Mouse (Mus musculus) forebrain, postnatal 0 days (tissue): Measurements from ENCODE around the gene Hist1h3h. TPM values are rescaled to one million over a fixed set of nuclear protein-coding genes. Genes with fewer than 3 reads are reported as not detected.
"Not testable (repeated sequence)": the region's sequence is repeated elsewhere in the genome, so short reads cannot be mapped to it uniquely, and the experiment has no call there.

Experiments used
- ATAC-seq: fragments of 200-750 bp; cut with Nextera tagmentation; 2 replicates; pipeline ENCODE4 v1.8.0; 2017; ENCODE audit warnings: mild to moderate bottlenecking, moderate library complexity
- DNase-seq: peaks from one replicate; pipeline ENCODE4 v3.0.0-alpha.2; 2015
- H3K27ac ChIP-seq: fragments of 300-500 bp; sonication (generic); 2 replicates; pipeline ENCODE4 v1.5.1; 2014; ENCODE audit warnings: low read depth, mild to moderate bottlenecking, antibody characterized with exemption, low read length, moderate library complexity, mixed read lengths
- H3K27me3 ChIP-seq: fragments of 300-500 bp; sonication (generic); 2 replicates; pipeline ENCODE4 v1.6.1; 2014; ENCODE audit warnings: mild to moderate bottlenecking, low read length, mixed read lengths; ENCODE audit not compliant: insufficient read depth
- H3K36me3 ChIP-seq: fragments of 300-500 bp; sonication (generic); 2 replicates; pipeline ENCODE4 v1.6.1; 2014; ENCODE audit warnings: mild to moderate bottlenecking, moderate library complexity; ENCODE audit not compliant: insufficient read depth
- H3K4me1 ChIP-seq: fragments of 300-500 bp; sonication (generic); 2 replicates; pipeline ENCODE4 v1.6.1; 2014; ENCODE audit warnings: antibody characterized with exemption; ENCODE audit not compliant: insufficient read depth
- H3K4me2 ChIP-seq: fragments of 300-500 bp; sonication (generic); 2 replicates; pipeline ENCODE4 v1.6.1; 2014; ENCODE audit warnings: low read depth, mild to moderate bottlenecking, moderate library complexity
- H3K4me3 ChIP-seq: fragments of 300-500 bp; sonication (generic); 2 replicates; pipeline ENCODE4 v1.5.1; 2014; ENCODE audit warnings: low read depth, low read length, mixed read lengths
- H3K9ac ChIP-seq: fragments of 300-500 bp; sonication (generic); 2 replicates; pipeline ENCODE4 v1.6.1; 2014; ENCODE audit warnings: mild to moderate bottlenecking
- H3K9me3 ChIP-seq: fragments of 300-500 bp; sonication (generic); 2 replicates; pipeline ENCODE4 v1.6.1; 2016; ENCODE audit warnings: low read length
- CTCF ChIP-seq: sonication (generic); IDR thresholded peaks from 2 replicates; pipeline ENCODE4 v1.5.1; 2016; ENCODE audit warnings: antibody characterized with exemption, control low read depth, low read depth
- WGBS: fragments of 180-500 bp; shearing (Covaris S2); extraction: QIAGEN DNeasy Blood & Tissue Kit; methylation state at CpG from one replicate; pipeline ENCODE4 v1.1.7; 2014; 5-methylcytosine and 5-hydroxymethylcytosine counted together
- polyA plus RNA-seq: library from polyadenylated mRNA; unstranded; fragments of >200 nt; fragmentation: Nextera tagmentation; extraction: Ambion mirVana; gene quantifications from 2 replicates; pipeline ENCODE4 v1.2.1, GENCODE M21; 2015
- total RNA-seq: library from RNA; depleted of rRNA; stranded (reverse); fragments of >200 nt; gene quantifications from 2 replicates; pipeline ENCODE4 v1.2.3, GENCODE M21; 2014; rRNA removed

Gene Hist1h3h
- total RNA-seq (277 and 308 TPM in 2 replicates), polyA plus RNA-seq (0.75 and 1.3 TPM in 2 replicates)

GRCm38 (mm10) chr13:21717397-21718357 lies at the start of gene Hist1h3h:
Gene Hist1h3h, plus strand, starts transcription at chr13:21717659.
- not testable (repeated sequence) for H3K9me3 ChIP-seq, H3K27me3 ChIP-seq, H3K36me3 ChIP-seq
- under 1% methylated on average over 27 of the region's 56 CpGs for WGBS
- DNase-seq (peak; percentile 96), ATAC-seq (peak; percentile 54)
- peak within 1 kb of the TSS; percentile 69 for H3K9ac ChIP-seq
- H3K4me1 ChIP-seq: peaks cover 21% of the 10 kb centered on the region
- peak within 1 kb of the TSS; percentile 77 for H3K4me2 ChIP-seq
- H3K4me3 ChIP-seq: peak within 1 kb of the TSS; percentile 47
- peak within 1 kb of the TSS; percentile 88 for H3K27ac ChIP-seq

DNA sequence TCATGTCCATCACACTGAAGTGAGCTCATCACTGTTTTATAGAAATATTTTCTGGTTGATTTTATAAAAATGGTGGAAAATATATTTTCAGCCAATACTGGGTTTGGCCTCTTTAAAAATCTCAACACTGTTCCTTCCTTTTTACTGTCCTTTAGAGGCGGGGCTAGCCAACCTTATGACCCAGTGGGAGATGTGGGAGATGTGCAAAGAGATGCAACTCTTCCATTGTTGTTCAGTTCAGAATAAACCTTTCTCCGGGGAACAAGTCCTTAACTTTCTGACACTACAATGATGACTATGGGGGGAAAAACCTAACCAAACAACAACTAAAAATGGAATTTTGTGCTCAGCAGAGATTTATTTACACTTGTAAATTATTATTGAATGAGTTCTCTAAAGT lies 40.2 kb upstream of the Hist1h3h start, which contains the start of gene Olfr1360:
Gene Olfr1360 (minus strand): TSS at position 101 of the 400 bp plus-strand sequence.
- ATAC-seq (no peak), DNase-seq (no peak)
- no peak within 1 kb of the TSS for H3K4me2 ChIP-seq
- TF ChIP-seq CTCF: no peak
- H3K4me1 ChIP-seq: no peaks in the 10 kb centered on the region
- no peak within 1 kb of the TSS for H3K4me3 ChIP-seq
- no peaks in the 10 kb centered on the region for H3K36me3 ChIP-seq
- 83% methylated on average over 2 of the region's 2 CpGs for WGBS
- H3K9me3 ChIP-seq: no peaks in the 10 kb centered on the region
- H3K27me3 ChIP-seq: no peaks in the 10 kb centered on the region
- H3K27ac ChIP-seq: no peak within 1 kb of the TSS
- H3K9ac ChIP-seq: no peak within 1 kb of the TSS

DNA sequence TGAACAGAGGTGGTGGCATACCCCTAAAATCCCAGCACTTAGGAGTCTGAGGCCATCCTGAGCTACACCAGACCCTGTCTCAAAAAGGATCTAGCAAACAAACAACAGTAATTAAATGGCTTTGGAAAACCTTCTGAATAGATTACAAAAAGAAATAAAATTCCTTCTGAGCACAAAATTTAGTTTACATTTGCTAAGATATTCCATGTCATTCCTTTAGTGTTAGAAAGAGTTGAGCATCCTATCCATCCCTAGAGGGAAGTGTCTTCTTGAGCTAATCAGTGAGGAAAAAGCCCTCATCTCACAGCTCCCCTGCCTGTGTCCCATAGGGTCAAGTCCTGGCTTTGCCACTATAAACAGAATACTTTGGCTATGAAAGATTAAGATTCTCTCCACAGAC lies 19.6 kb upstream of the Hist1h3h start, which contains the start of gene Olfr1359:
Gene Olfr1359 (plus strand): TSS at position 301 of the 400 bp plus-strand sequence.
- Histone ChIP-seq H3K4me1 (no peaks in the 10 kb centered on the region), H3K4me2 (no peak within 1 kb of the TSS), H3K4me3 (no peak within 1 kb of the TSS), H3K27ac (no peak within 1 kb of the TSS), H3K9ac (no peak within 1 kb of the TSS), H3K36me3 (no peaks in the 10 kb centered on the region), H3K27me3 (no peaks in the 10 kb centered on the region), H3K9me3 (no peaks in the 10 kb centered on the region)
- DNase-seq (no peak), ATAC-seq (no peak)
- no peak for TF ChIP-seq CTCF

- no peaks in the 10 kb centered on the region for H3K4me1 ChIP-seq
- no peak overlapping the region for H3K9ac ChIP-seq
- H3K4me3 ChIP-seq: no peak overlapping the region
- ATAC-seq: no peak
- H3K36me3 ChIP-seq: no peaks in the 10 kb centered on the region
- H3K27ac ChIP-seq: no peak overlapping the region
- 67% methylated on average over 4 of the region's 4 CpGs for WGBS
- no peak overlapping the region for H3K4me2 ChIP-seq
- DNase-seq: no peak
- no peak for TF ChIP-seq CTCF
- no peaks in the 10 kb centered on the region for H3K27me3 ChIP-seq
- no peaks in the 10 kb centered on the region for H3K9me3 ChIP-seq
These were observed 10.8 kb upstream of the Hist1h3h start for GRCm38 (mm10) chr13:21706669-21707068.

DNA sequence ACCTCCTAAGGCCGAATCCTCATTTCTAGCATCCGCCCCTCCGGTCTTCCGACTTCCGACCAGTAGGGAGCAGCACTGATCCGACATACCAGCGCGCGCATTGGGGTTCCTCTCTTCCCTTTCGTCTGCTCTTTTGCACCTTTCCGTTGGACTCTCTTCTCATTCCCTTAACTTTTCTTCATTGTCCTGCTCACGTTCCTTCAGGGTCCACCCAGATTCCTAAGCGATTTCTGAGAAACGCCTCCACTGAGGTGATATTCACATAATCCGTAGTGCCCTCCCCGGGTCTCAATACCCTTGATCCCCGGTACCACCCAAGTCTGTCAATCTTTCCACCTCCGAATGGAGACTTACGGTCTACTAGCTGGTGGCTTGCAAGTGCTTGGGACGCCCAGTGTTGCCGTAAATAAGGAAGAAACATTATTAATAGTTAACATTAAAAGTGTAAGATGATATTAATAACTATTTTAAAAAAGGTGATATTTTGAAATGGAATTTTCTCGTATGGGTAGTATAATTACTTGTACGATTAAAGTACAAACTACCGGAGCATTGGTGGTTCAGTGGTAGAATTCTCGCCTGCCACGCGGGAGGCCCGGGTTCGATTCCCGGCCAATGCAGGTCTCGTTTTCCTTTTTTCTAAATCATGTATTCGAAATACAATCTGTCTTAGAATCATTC lies 7.3 kb upstream of the Hist1h3h start:
- Histone ChIP-seq H3K27ac (peak overlapping the region; percentile 77), H3K27me3 (no peaks in the 10 kb centered on the region), H3K36me3 (no peaks in the 10 kb centered on the region), H3K9ac (peak overlapping the region; percentile 55), H3K9me3 (no peaks in the 10 kb centered on the region), H3K4me1 (peaks cover 3% of the 10 kb centered on the region; the same call in 1 of the 2 replicates), H3K4me3 (peak overlapping the region; percentile 64), H3K4me2 (peak overlapping the region; percentile 25)
- WGBS: under 1% methylated on average over 32 of the region's 32 CpGs
- DNase-seq (peak; percentile 93), ATAC-seq (peak; percentile 86)
- peak; percentile 84 for TF ChIP-seq CTCF

DNA sequence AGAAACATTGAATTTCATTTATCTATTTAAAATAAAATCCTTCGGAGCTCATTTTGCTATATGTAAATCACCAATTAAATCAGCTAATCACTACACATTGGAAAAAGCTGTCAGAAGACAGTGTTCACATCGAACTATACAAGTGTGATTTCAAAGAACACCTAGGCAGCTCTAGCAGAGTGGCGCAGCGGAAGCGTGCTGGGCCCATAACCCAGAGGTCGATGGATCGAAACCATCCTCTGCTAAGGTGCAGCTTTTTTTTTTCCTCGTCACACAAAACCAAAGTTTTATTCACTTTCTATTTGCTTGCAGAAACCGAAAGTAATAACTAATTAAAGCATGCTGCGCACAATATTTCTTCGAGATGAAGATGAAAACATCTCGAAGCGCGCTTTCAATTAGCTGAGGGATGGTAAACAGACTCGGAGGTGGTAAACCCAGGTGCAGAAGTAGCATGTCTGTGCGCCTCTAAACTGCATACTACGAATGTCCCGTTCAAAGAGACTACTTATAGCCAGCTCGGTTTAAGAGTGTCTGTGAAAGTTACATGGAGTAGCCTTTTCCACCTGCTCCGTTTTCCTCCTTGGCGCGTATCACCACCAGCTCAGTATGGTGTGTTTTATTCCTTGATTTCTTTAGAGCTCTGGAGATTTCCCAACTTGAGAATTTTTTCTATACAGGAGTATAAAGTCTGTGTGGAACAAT lies 6.5 kb upstream of the Hist1h3h start:
- peak overlapping the region; percentile 55 for H3K9ac ChIP-seq
- H3K27ac ChIP-seq: no peak overlapping the region
- H3K27me3 ChIP-seq: no peaks in the 10 kb centered on the region
- WGBS: 2% methylated on average over 22 of the region's 22 CpGs
- TF ChIP-seq CTCF: no peak
- peaks cover 6% of the 10 kb centered on the region; the same call in 1 of the 2 replicates for H3K4me1 ChIP-seq
- ATAC-seq: peak; percentile 87
- DNase-seq: peak; percentile 91
- no peaks in the 10 kb centered on the region for H3K9me3 ChIP-seq
- peak overlapping the region; percentile 65 for H3K4me2 ChIP-seq
- H3K36me3 ChIP-seq: no peaks in the 10 kb centered on the region
- peak overlapping the region; percentile 64 for H3K4me3 ChIP-seq
